Mouse (Mus musculus): ENCODE measurements around the gene Fcrl1. TPM values are rescaled to one million over a fixed set of nuclear protein-coding genes. Genes with fewer than 3 reads are reported as not detected.

Fcrl1 gene
- polyA plus RNA-seq, 1 experiment from 2014 or later = not detected

GRCm38 (mm10) chr3:87410605-87411004 lies 34.4 kb downstream of the Fcrl1 start:
- Histone ChIP-seq H3K4me2 (no peak overlapping the region), H3K4me1 (replicated peaks) (no peaks in the 10 kb centered on the region), H3K27me3 (replicated peaks) (peaks cover 3% of the 10 kb centered on the region; the same call in 1 of the 2 replicates), H3K27ac (ENCODE audit: poor library complexity, severe bottlenecking) (no peak overlapping the region), H3K9me3 (replicated peaks) (no peaks in the 10 kb centered on the region), H3K9ac (no peak overlapping the region), H3K36me3 (no peaks in the 10 kb centered on the region), H3K4me3 (no peak overlapping the region)
- ATAC-seq (ENCODE audit: insufficient number of reproducible peaks, low FRiP score) = no peak
- WGBS = 64% methylated on average over 6 of the region's 6 CpGs

DNA sequence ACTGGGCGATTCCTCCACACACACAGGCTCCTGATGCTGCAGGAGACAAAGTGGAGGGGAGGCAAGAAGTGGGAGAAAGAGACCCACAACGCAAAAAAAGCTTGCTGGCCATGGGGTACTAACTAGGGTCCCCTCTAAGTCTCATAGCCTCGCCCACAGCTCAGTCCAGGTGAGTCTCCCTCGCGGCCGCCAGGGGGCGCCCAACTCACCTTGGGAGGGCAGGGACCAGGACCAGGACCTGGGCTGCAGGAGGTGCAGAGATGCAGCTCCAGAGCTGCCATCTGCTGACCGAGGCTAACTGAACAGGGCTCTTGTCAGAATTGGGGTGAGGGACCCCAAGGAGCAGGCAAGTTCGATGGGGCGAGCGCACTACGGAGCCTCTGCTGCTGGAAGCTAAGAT lies 35.0 kb downstream of the Fcrl1 start:
- Histone ChIP-seq H3K4me3 (no peak overlapping the region), H3K4me2 (no peak overlapping the region)
- ATAC-seq (ENCODE audit: insufficient number of reproducible peaks, low FRiP score) = 0 out of 2 replicates have a peak, but pooled peaks have one; percentile 57

DNA sequence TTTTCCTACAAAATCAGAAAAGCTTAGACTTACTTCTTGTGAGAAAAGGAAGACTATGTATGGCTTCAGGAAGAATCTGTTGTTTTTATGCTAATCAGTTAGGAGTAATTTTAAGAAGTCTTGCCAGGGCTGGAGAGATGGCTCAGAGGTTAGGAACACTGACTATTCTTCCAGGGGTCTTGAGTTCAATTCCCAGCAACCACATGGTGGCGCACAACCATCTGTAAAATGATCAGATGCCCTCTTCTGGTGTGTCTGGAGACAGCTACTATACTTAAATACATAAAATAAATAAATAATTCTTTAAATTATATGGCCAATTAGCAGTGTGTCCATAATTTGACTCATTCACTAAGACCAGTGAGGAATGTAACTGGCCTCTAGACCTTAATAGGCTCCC lies 44.5 kb downstream of the Fcrl1 start:
- ATAC-seq (ENCODE audit: insufficient number of reproducible peaks, low FRiP score) = no peak
- Histone ChIP-seq H3K27ac (ENCODE audit: poor library complexity, severe bottlenecking) (no peak overlapping the region), H3K4me2 (no peak overlapping the region), H3K4me1 (replicated peaks) (no peaks in the 10 kb centered on the region), H3K9ac (no peak overlapping the region), H3K27me3 (replicated peaks) (no peaks in the 10 kb centered on the region), H3K36me3 (no peaks in the 10 kb centered on the region), H3K9me3 (replicated peaks) (no peaks in the 10 kb centered on the region), H3K4me3 (no peak overlapping the region)
- 55% methylated on average over 1 of the region's 1 CpGs for WGBS

More for the DNA sequence above, 35.0 kb downstream of the Fcrl1 start:
- Histone ChIP-seq H3K27me3 (replicated peaks) (peaks cover 3% of the 10 kb centered on the region; the same call in 1 of the 2 replicates), H3K4me1 (replicated peaks) (no peaks in the 10 kb centered on the region), H3K9me3 (replicated peaks) (no peaks in the 10 kb centered on the region), H3K36me3 (no peaks in the 10 kb centered on the region), H3K9ac (no peak overlapping the region), H3K27ac (ENCODE audit: poor library complexity, severe bottlenecking) (no peak overlapping the region)
- WGBS = 13% methylated on average over 12 of the region's 12 CpGs

GRCm38 (mm10) chr3:87422386-87422910 lies 46.3 kb downstream of the Fcrl1 start:
- no peak overlapping the region for H3K9ac ChIP-seq
- whole genome bisulfite sequencing = 77% methylated on average over 4 of the region's 4 CpGs
- no peak overlapping the region for H3K4me2 ChIP-seq
- no peak overlapping the region for H3K27ac ChIP-seq (ENCODE audit: poor library complexity, severe bottlenecking)
- H3K36me3 ChIP-seq = no peaks in the 10 kb centered on the region
- H3K27me3 ChIP-seq (replicated peaks) = no peaks in the 10 kb centered on the region
- no peak for ATAC-seq (ENCODE audit: insufficient number of reproducible peaks, low FRiP score)
- H3K4me3 ChIP-seq = no peak overlapping the region
- no peaks in the 10 kb centered on the region for H3K4me1 ChIP-seq (replicated peaks)
- H3K9me3 ChIP-seq (replicated peaks) = no peaks in the 10 kb centered on the region

DNA sequence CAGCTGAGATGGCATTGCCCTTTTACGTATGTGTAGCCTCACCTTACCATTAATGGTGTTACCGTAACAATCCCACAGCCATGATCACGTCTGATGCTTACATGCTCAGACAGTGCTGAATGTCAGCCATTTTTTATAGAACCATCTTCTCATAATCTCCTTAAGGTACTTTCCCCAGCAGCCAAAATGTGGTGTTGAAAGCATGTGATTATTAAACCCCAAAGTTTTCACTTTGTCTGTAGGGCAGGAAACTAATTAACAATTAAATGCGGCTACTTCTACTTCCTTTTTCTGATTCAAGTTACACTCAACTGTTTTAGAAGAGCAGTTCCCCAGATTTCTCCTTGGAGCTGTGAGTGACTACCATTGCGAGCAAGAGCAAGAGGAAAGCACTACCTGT lies 59.3 kb downstream of the Fcrl1 start, which contains the start of gene Fcrl5:
Gene Fcrl5, plus strand, starts transcription at position 295 of the 400 bp plus-strand sequence.
- H3K36me3 ChIP-seq = no peaks in the 10 kb centered on the region
- H3K4me1 ChIP-seq (replicated peaks) = no peaks in the 10 kb centered on the region
- no peak within 1 kb of the TSS for H3K4me2 ChIP-seq
- H3K27me3 ChIP-seq (replicated peaks) = no peaks in the 10 kb centered on the region
- ATAC-seq (ENCODE audit: insufficient number of reproducible peaks, low FRiP score) = no peak
- 84% methylated on average over 5 of the region's 5 CpGs for WGBS
- H3K9me3 ChIP-seq (replicated peaks) = 0 out of 2 replicates have a peak, but pooled peaks cover 3% of the 10 kb centered on the region
- H3K27ac ChIP-seq (ENCODE audit: poor library complexity, severe bottlenecking) = no peak within 1 kb of the TSS
- no peak within 1 kb of the TSS for H3K4me3 ChIP-seq
- no peak within 1 kb of the TSS for H3K9ac ChIP-seq

GRCm38 (mm10) chr3:87440586-87440985 lies 64.4 kb downstream of the Fcrl1 start:
- H3K27me3 ChIP-seq (replicated peaks) = no peaks in the 10 kb centered on the region
- H3K27ac ChIP-seq (ENCODE audit: poor library complexity, severe bottlenecking) = no peak overlapping the region
- H3K36me3 ChIP-seq = no peaks in the 10 kb centered on the region
- H3K9me3 ChIP-seq (replicated peaks) = 0 out of 2 replicates have a peak, but pooled peaks cover 3% of the 10 kb centered on the region
- no peak overlapping the region for H3K4me2 ChIP-seq
- 67% methylated on average over 1 of the region's 1 CpGs for whole genome bisulfite sequencing
- H3K4me3 ChIP-seq = no peak overlapping the region
- H3K4me1 ChIP-seq (replicated peaks) = no peaks in the 10 kb centered on the region
- no peak for ATAC-seq (ENCODE audit: insufficient number of reproducible peaks, low FRiP score)
- no peak overlapping the region for H3K9ac ChIP-seq

GRCm38 (mm10) chr3:87443968-87444367 lies 67.8 kb downstream of the Fcrl1 start:
- H3K4me1 ChIP-seq (replicated peaks) = no peaks in the 10 kb centered on the region
- WGBS = 51% methylated on average over 6 of the region's 6 CpGs

More at GRCm38 (mm10) chr3:87443968-87444367, 67.8 kb downstream of the Fcrl1 start:
- H3K9me3 ChIP-seq (replicated peaks) = no peaks in the 10 kb centered on the region
- H3K27me3 ChIP-seq (replicated peaks) = no peaks in the 10 kb centered on the region
- no peak overlapping the region for H3K27ac ChIP-seq (ENCODE audit: poor library complexity, severe bottlenecking)
- H3K36me3 ChIP-seq = no peaks in the 10 kb centered on the region
- H3K9ac ChIP-seq = no peak overlapping the region
- no peak overlapping the region for H3K4me3 ChIP-seq
- no peak for ATAC-seq (ENCODE audit: insufficient number of reproducible peaks, low FRiP score)
- no peak overlapping the region for H3K4me2 ChIP-seq

Other genes with a start within 250 kb of the Fcrl1 start
- 19.6 and 20.1 TPM in 2 replicates for gene Kirrel, start 201.6 kb upstream of the Fcrl1 start, polyA plus RNA-seq (2016; fragmentation: Nextera tagmentation; extraction: Ambion mirVana)
- gene Fcrls, start 112.6 kb upstream of the Fcrl1 start, polyA plus RNA-seq (2016; fragmentation: Nextera tagmentation; extraction: Ambion mirVana) = 4.3 and 4.5 TPM in 2 replicates
- 0.10 and 0.18 TPM in 2 replicates for gene Cd5l, start 18.5 kb upstream of the Fcrl1 start, polyA plus RNA-seq (2016; fragmentation: Nextera tagmentation; extraction: Ambion mirVana)
- not detected in 2 replicates for gene Fcrl5, start 59.4 kb downstream of the Fcrl1 start, polyA plus RNA-seq (2016; fragmentation: Nextera tagmentation; extraction: Ambion mirVana)
- 13.9 and 14.0 TPM in 2 replicates for gene Etv3, start 149.0 kb downstream of the Fcrl1 start, polyA plus RNA-seq (2016; fragmentation: Nextera tagmentation; extraction: Ambion mirVana)
- 14.2 and 15.1 TPM in 2 replicates for gene Arhgef11, start 241.2 kb downstream of the Fcrl1 start, polyA plus RNA-seq (2016; fragmentation: Nextera tagmentation; extraction: Ambion mirVana)

All from heart, embryonic 12.5 days (tissue).